Mouse (Mus musculus): Measurements from ENCODE around the gene Rpa1. TPM values are rescaled to one million over a fixed set of nuclear protein-coding genes. Genes with fewer than 3 reads are reported as not detected.

The Rpa1 gene
- polyA plus RNA-seq, 1 experiment from 2014 or later = 49.3 TPM

DNA sequence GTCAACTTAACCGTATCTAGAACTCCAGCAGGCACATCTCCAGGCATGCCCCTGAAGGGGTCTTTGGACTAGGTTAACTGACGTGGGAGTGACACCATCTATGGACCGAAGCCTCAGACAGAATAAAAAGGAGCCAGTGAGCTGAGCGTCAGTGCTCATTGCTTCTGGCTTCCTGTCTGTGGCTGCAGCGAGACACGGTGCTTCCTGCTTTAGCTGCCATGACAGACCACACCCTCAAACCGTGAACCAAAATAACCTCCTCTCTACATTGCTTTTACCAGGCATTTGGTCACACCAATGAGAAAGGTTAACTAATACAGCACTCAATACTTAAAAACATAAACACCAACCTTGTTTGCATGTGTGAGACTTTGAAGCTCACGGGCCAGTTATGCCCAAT, 11.4 kb downstream of the Rpa1 start:
- TF ChIP-seq CTCF (IDR thresholded peaks at IDR 0.05; ENCODE audit: low read depth) (no peak), EP300 (IDR thresholded peaks at IDR 0.05; ENCODE audit: low read depth) (no peak)
- H3K27me3 ChIP-seq (ENCODE audit: insufficient read depth, low read length) = no peaks in the 10 kb centered on the region
- no peak overlapping the region; the same call in 1 of the 2 replicates for H3K9ac ChIP-seq (replicated peaks)
- H3K27ac ChIP-seq (ENCODE audit: low read depth) = peak overlapping the region; percentile 39; the same call in 1 of the 2 replicates
- peak overlapping the region; percentile 22; the same call in 1 of the 2 replicates for H3K4me2 ChIP-seq (ENCODE audit: low read depth, low read length)
- ATAC-seq (peak; percentile 27; the same call in 1 of the 2 replicates), DNase-seq (no peak)
- no peaks in the 10 kb centered on the region; the same call in none of the 2 replicates for H3K4me1 ChIP-seq (ENCODE audit: insufficient read depth)
- H3K9me3 ChIP-seq (ENCODE audit: low read length) = no peaks in the 10 kb centered on the region
- WGBS (ENCODE audit: insufficient replicate concordance) = 40% methylated on average over 8 of the region's 8 CpGs
- peaks cover 58% of the 10 kb centered on the region for H3K36me3 ChIP-seq (replicated peaks; ENCODE audit: insufficient read depth, low read length)
- no peak overlapping the region for H3K4me3 ChIP-seq (ENCODE audit: low read depth, low read length)

DNA sequence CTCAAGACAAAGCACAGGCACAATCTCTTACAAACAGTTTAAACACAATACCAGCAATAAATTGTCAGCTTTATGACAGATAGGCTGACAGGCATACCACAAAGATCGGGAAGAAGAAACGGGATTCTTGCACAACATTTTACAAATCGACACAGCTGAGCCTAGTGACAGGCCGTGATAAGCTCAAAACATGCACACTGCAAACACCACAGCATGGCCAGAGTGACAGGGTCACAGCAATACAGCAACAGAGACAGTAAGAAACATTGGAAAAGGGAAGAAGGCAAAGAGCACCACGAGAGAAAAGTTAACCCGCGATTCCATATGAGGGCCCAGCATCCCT, 22.2 kb downstream of the Rpa1 start:
- H3K4me2 ChIP-seq (ENCODE audit: low read depth, low read length) = 0 out of 2 replicates have a peak overlapping the region, but pooled peaks have one; percentile 24
- H3K36me3 ChIP-seq (replicated peaks; ENCODE audit: insufficient read depth, low read length) = peaks cover 15% of the 10 kb centered on the region
- DNase-seq (no peak), ATAC-seq (peak; percentile 76; the same call in 1 of the 2 replicates)
- H3K4me1 ChIP-seq (ENCODE audit: insufficient read depth) = peaks cover 16% of the 10 kb centered on the region
- no peaks in the 10 kb centered on the region for H3K27me3 ChIP-seq (ENCODE audit: insufficient read depth, low read length)
- H3K9me3 ChIP-seq (ENCODE audit: low read length) = no peaks in the 10 kb centered on the region
- peak overlapping the region; percentile 23; the same call in 1 of the 2 replicates for H3K27ac ChIP-seq (ENCODE audit: low read depth)
- 35% methylated on average over 7 of the region's 7 CpGs for WGBS (ENCODE audit: insufficient replicate concordance)
- TF ChIP-seq EP300 (IDR thresholded peaks at IDR 0.05; ENCODE audit: low read depth) = no peak
- TF ChIP-seq CTCF (IDR thresholded peaks at IDR 0.05; ENCODE audit: low read depth) = no peak
- no peak overlapping the region for H3K4me3 ChIP-seq (ENCODE audit: low read depth, low read length)
- H3K9ac ChIP-seq (replicated peaks) = no peak overlapping the region

DNA sequence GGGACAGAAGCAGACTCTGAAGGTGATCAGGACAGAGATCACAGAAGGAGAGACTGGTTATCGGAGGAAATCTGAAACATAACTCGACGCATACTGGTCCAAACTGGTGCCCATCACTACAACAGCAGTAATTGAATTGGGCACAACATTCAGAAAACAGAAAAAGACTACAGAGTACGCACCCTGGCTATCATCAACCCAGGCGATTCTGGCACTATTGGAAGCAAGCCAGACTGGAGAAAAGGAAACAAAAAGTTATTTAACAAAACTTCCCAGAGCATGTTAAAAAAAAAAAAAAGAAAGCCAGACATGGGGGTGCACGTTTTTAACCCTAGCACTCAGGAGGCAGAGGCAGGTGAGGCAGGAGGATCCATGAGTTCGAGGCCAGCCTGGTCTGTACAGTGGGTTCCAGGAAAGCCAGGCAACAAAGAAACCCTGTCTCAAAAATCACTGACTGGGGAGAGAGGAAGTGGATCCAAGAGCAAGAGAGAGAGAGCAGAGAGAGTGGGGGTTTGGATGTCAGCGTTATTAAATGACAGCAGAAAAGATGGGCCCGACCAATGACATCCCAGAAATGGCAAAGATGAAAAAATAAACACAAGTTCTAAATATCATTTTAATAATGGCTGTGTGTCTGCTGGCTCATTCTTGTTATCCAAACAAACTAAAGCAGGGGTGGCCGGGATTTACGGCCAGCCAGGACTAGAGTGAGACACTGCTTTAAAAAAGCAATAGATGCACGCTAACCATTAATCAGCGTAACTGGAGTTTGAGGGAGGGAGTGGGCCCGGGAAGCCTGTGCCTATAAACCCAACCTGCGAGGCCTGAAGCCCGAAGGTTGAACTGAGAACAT, 22.8 kb downstream of the Rpa1 start:
- Histone ChIP-seq H3K9ac (replicated peaks) (no peak overlapping the region), H3K4me1 (ENCODE audit: insufficient read depth) (peaks cover 16% of the 10 kb centered on the region), H3K36me3 (replicated peaks; ENCODE audit: insufficient read depth, low read length) (peaks cover 13% of the 10 kb centered on the region), H3K4me3 (ENCODE audit: low read depth, low read length) (no peak overlapping the region), H3K4me2 (ENCODE audit: low read depth, low read length) (0 out of 2 replicates have a peak overlapping the region, but pooled peaks have one; percentile 24), H3K9me3 (ENCODE audit: low read length) (no peaks in the 10 kb centered on the region), H3K27me3 (ENCODE audit: insufficient read depth, low read length) (no peaks in the 10 kb centered on the region), H3K27ac (ENCODE audit: low read depth) (peak overlapping the region; percentile 23; the same call in 1 of the 2 replicates)
- 66% methylated on average over 16 of the region's 16 CpGs for WGBS (ENCODE audit: insufficient replicate concordance)
- no peak; the same call in 1 of the 2 replicates for ATAC-seq
- TF ChIP-seq EP300 (IDR thresholded peaks at IDR 0.05; ENCODE audit: low read depth) (no peak), CTCF (IDR thresholded peaks at IDR 0.05; ENCODE audit: low read depth) (no peak)
- DNase-seq = no peak

GRCm38 (mm10) chr11:75324433-75324832, 23.7 kb downstream of the Rpa1 start:
- no peaks in the 10 kb centered on the region for H3K27me3 ChIP-seq (ENCODE audit: insufficient read depth, low read length)
- peaks cover 13% of the 10 kb centered on the region for H3K36me3 ChIP-seq (replicated peaks; ENCODE audit: insufficient read depth, low read length)
- no peak overlapping the region for H3K9ac ChIP-seq (replicated peaks)
- DNase-seq (no peak), ATAC-seq (no peak)
- H3K9me3 ChIP-seq (ENCODE audit: low read length) = no peaks in the 10 kb centered on the region
- TF ChIP-seq CTCF (IDR thresholded peaks at IDR 0.05; ENCODE audit: low read depth) (no peak), EP300 (IDR thresholded peaks at IDR 0.05; ENCODE audit: low read depth) (no peak)
- H3K4me2 ChIP-seq (ENCODE audit: low read depth, low read length) = no peak overlapping the region
- H3K4me3 ChIP-seq (ENCODE audit: low read depth, low read length) = no peak overlapping the region
- no peak overlapping the region for H3K27ac ChIP-seq (ENCODE audit: low read depth)
- peaks cover 16% of the 10 kb centered on the region for H3K4me1 ChIP-seq (ENCODE audit: insufficient read depth)
- WGBS (ENCODE audit: insufficient replicate concordance) = 76% methylated on average over 2 of the region's 2 CpGs

GRCm38 (mm10) chr11:75323326-75323737, 24.8 kb downstream of the Rpa1 start:
- H3K27ac ChIP-seq (ENCODE audit: low read depth) = no peak overlapping the region
- peak; percentile 55; the same call in 1 of the 2 replicates for ATAC-seq

DNA sequence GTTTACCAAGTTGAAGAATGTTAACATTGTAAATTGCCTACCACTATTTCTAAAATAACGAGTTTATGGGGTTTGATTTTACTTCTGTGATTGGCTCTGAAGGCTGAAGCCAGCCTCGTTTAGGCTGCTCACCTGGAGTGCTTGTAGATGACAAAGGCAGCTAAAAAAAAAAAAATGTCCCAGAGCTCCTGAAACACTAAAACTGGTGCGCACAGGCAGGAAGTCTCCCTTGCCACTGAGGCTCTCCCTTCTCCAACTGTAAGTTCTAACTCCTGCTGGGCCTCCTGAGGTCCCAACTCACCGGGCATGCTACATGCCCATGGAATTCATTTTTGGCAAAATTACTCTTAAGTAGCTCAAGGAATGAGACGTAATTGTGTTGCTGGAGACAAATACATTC, 28.9 kb downstream of the Rpa1 start:
- WGBS (ENCODE audit: insufficient replicate concordance) = 69% methylated on average over 5 of the region's 5 CpGs
- DNase-seq = no peak
- Histone ChIP-seq H3K36me3 (replicated peaks; ENCODE audit: insufficient read depth, low read length) (peaks cover 36% of the 10 kb centered on the region), H3K4me3 (ENCODE audit: low read depth, low read length) (no peak overlapping the region), H3K4me1 (ENCODE audit: insufficient read depth) (peaks cover 9% of the 10 kb centered on the region), H3K27ac (ENCODE audit: low read depth) (no peak overlapping the region), H3K9me3 (ENCODE audit: low read length) (no peaks in the 10 kb centered on the region), H3K27me3 (ENCODE audit: insufficient read depth, low read length) (no peaks in the 10 kb centered on the region), H3K9ac (replicated peaks) (no peak overlapping the region), H3K4me2 (ENCODE audit: low read depth, low read length) (peak overlapping the region; percentile 48; the same call in 1 of the 2 replicates)
- ATAC-seq = no peak
- TF ChIP-seq EP300 (IDR thresholded peaks at IDR 0.05; ENCODE audit: low read depth) (no peak), CTCF (IDR thresholded peaks at IDR 0.05; ENCODE audit: low read depth) (no peak)

More at GRCm38 (mm10) chr11:75323326-75323737, 24.8 kb downstream of the Rpa1 start:
- WGBS (ENCODE audit: insufficient replicate concordance) = 60% methylated on average over 8 of the region's 8 CpGs
- H3K9me3 ChIP-seq (ENCODE audit: low read length) = no peaks in the 10 kb centered on the region
- no peaks in the 10 kb centered on the region for H3K27me3 ChIP-seq (ENCODE audit: insufficient read depth, low read length)
- peaks cover 22% of the 10 kb centered on the region for H3K4me1 ChIP-seq (ENCODE audit: insufficient read depth)
- H3K9ac ChIP-seq (replicated peaks) = no peak overlapping the region
- H3K4me2 ChIP-seq (ENCODE audit: low read depth, low read length) = no peak overlapping the region
- H3K4me3 ChIP-seq (ENCODE audit: low read depth, low read length) = no peak overlapping the region
- TF ChIP-seq EP300 (IDR thresholded peaks at IDR 0.05; ENCODE audit: low read depth) = peak; percentile 45
- TF ChIP-seq CTCF (IDR thresholded peaks at IDR 0.05; ENCODE audit: low read depth) = peak; percentile 36
- DNase-seq = no peak
- H3K36me3 ChIP-seq (replicated peaks; ENCODE audit: insufficient read depth, low read length) = peaks cover 11% of the 10 kb centered on the region
